Mouse (Mus musculus) heart, adult 8-10 months (tissue): ENCODE measurements at regions not wholly inside any gene's neighbourhood (a gene's known extent, or its start where the extent isn't known, plus 50 kb on each side); places are given as distances from the start of the nearest gene placed in this dataset.
A peak's percentile ranks its signal among the peaks of the same experiment; 100 is the strongest.

Experiments
- DNase-seq: peaks from one replicate; pipeline ENCODE4 v3.0.0; 2022; ENCODE audit warnings: low spot score

DNA sequence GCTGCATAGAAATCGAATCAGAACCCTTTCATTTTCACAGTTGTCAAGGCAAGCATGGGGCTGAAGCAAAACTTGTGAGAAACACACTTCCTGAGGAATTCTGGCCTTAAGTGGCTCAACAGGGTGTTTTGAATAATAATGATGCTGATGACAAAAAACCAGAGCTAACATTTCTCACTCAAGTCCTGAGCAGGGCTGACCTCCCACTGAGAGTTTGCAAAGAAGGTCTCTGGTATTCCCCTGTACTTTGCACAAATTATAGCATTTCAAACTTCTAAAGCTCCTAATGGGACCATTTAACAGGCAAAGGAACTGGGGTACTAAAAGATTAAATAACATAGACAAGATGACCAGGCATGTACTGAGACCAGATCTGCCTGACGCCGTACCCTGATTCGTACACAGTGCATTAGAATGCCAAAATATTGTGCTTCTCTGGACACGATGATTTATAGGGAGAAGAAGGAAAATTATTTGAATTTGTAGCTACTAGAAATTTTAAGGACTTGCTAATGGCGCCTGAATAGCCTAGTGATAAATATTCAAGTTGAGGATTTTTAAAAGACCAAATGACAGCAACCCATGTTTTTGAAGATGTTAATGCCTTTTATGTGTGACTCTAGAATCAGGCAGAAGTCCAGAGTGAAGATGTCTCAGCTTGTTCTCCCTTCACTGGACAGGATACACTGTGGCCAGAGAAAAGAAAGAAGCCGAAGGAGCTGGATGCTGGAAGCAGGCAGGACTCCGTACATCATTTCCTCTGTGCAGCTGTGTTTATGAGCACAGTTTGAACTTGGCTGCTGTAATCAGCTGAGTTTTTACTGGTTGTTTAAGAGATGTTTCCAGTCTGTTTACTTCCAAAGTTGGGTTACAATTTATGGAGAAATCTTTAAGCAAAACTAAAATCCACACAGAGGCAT lies 1056.7 kb downstream of the Fam19a2 start:
- no peak for DNase-seq

DNA sequence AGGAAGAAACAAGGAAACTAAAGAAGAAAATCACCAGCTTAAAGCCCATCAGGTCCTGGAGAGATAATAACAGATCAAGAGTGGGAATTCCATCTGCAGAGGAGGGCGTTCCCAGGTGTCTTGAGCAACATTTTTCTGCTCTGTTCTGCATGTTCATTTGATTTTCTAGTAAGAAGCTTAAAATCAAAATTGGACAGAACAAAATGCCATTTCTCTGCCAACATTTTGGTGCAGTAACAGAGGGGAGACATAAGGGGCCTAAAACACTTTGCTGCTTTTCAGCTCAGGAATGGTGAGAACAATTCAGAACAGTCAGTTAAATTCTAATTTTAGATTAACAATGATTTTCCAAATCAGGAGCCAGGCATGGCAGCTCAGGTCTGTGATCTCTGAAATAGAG lies 1056.8 kb downstream of the Slc16a7 start:
- DNase-seq, result no peak

DNA sequence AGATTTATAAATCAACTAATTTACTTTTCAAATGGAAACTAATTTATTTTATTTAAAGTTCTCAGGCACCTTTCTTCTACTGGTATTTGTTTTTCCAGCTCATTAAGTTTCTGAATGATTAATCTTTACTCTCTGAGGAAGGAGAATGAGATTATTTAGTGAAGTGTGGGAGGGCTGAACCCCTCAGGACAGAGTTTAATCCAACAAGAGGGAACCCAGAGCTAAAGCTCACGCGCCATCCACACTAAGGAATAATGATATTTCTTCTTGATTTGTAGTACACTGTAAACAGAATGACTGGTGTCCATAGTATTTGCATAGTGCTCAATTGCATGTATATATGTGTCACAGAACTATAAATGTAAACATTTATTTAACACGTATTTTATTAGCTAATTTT lies 1050.3 kb downstream of the Slc16a7 start:
- no peak for DNase-seq

DNA sequence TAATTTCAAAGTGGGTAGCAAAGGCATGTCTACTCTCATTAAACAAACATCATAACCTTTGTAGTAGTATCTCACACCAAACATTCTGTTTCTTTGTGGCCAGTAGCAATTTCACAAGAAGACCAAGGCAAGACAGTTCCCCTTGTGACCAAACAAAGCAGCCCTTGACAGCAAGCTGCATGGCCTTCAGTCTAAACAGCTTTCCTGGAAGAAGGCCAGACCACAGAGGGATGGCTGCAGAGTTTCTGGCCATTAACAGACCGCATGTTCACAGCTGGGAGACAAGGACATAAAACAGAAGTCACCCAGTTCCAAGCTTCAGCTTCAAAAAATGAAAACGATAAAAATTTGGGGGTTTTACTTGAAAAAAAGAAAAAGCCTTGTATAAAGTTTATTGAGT lies 1040.0 kb downstream of the Slc16a7 start:
- peak; percentile 55 for DNase-seq

DNA sequence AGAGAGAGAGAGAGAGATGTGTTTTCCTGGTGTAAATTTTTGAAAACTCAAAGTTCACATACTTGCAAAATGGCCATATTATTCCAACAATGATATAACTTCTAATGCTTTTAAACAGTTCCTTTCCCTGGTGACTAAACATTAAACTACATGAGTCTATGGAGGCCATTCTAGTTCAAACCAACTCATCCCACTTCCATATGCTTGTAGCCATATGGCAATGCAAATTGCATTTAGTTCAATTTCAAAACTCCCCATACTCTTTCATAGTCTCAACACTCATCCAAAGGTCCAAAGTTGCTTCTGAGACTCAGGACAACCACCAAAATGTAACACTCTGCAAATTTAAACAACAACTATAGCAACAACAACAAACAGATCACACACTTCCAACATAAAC lies 1026.5 kb downstream of the Slc16a7 start:
- no peak for DNase-seq

DNA sequence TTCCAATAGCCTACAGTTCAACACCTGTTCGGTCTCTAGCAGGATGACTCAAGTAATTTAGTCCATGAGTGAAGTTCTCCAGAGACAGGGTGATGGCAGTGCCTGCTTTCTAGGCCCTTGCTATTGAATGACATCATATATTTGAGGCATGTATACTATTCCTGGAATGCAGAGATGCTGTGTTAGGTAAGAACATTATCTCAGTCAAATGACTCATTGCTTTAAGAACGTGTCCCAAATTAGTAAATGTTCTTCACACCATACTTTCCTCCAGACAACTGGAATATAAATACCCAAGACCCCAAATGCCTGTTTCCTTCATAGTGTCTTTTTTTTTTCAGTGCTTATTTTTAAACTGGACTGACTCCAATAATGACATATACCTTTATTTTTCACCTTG lies 1018.3 kb downstream of the Slc16a7 start:
- DNase-seq, result no peak

DNA sequence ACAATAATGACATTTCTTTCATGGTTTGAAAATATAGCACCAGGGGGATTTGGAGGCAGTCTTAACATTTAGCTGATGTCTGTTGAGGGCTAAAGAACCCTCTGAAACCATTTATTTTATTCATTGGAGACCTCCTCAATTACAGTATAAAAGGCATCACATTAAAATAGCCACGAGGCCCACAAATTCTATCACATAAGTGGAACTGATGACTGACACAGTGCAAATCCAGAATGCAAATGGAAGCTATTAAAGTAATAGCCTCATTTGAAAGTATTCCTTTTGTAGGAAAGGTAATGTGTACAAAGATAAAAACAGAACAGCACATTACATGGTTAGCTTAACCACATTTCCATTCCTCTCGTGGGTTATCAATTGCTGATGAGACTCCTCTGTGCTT lies 986.6 kb downstream of the Slc16a7 start:
- DNase-seq, result no peak

DNA sequence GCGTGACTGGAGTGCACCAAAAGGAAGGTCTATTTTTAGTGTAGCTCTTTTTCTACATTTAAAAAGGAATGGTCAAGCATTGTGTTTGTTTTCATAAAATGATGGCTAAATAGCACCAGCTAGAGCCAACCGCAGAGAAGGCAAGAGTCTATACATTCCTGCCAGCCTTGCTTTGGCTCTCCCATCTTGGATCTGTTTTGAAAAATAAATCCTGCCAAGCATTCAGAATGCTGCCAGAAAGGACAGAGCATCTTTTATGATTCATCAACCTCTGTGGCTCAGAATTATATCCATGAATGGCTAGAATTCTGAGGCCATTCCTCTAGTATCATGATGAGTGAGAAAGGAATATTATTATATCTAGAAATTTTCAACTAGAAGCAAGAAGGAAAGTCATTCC lies 979.6 kb downstream of the Slc16a7 start:
- DNase-seq, result no peak

DNA sequence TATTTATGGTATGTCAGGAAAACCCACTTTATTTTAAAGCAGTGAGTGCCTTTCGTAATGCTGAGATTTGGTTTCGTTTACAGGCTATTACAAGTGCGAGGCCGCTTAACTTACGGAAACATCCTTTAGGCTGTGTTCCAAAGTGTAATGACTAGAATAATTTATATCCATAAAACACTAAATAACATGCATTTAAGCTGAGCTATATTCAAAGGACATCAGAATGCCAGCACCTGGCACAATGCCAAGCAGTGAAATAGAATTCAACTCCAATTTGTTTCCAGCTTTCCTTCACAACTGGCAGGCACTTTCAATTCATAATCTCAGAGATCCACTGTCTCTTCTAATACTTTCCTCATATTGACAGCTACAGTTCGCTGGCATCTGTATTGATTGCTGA lies 972.7 kb downstream of the Slc16a7 start:
- DNase-seq, result no peak

DNA sequence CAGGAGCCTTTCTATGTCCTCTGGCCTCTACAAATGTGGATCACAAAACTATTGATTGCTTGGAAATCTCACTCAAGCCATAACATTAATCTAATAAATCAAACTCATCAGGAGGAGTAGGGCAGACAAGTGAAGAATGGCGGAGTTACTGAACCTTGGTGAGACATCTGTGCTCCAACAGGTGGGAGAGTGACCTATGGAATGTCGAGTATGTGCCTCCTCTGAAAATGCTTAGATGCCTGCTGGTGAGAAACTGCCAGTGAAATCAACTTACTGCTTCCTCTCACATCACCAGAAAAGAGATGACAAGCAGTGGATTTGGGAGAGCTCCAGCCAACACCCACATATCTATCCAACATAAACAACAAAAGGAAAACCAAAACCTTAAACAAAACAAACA lies 965.8 kb downstream of the Slc16a7 start:
- DNase-seq, result no peak
